Mouse (Mus musculus): Measurements from ENCODE around the gene AW146154.
"Not testable (repeated sequence)": the region's sequence is repeated elsewhere in the genome, so short reads cannot be mapped to it uniquely, and the experiment has no call there.

The AW146154 gene

DNA sequence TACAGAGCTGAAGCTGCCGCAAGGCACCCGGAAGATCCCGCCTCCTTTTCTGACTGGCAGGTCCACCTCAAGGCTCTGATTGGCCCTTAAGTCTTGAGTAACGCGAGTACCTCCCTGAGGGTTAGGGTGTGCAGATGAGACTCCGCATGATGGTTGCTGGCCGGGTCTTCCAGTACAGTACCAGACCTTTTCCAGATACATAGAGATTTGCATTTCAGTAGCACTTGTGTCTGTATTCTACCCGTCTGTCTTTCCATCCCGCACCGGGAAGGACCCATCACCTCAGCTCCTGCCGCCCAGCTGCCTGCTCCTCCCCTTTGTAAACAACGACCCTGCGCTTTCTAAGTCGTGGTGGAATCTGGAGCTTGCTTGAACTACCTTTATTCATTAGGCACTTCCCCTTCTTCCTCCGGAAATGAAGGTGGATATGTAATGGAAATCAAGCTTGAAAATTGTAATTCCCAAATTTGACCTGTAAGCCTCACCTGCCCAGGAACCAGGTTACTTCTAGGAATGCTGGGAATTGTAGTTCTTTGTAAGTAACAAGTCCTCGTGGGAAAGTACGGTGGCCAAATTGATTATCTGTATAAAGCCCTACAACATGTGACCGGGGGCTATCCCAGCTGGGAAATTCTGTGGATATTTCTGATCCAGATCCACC lies at the start of gene AW146154, which contains the start of gene Gm20449:
Gene AW146154, minus strand, starts transcription at position 502 of the 661 bp plus-strand sequence.
Gene Gm20449, minus strand, starts transcription at position 29 of the 661 bp plus-strand sequence.
- DNase-seq (ENCODE audit: low spot score) = peak; percentile 96

DNA sequence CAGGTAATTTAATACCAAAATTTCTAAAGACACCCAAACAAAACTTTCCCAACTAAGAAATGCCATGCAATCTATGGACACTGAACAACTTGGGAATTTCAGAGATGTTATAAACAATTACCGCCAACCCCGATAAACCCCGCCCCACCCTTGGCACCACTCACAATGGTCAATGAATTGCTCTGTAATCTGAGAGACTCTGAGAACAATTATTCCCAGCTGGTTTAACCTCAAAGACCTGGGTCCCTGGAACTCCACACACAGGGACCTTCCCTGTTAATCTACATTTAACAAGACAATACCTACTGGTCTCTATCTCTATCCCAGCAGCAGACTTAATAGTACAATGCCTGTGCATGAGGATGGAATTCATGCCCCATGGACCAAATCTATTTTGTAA lies 13.0 kb upstream of the AW146154 start:
- DNase-seq (ENCODE audit: low spot score) = no peak

DNA sequence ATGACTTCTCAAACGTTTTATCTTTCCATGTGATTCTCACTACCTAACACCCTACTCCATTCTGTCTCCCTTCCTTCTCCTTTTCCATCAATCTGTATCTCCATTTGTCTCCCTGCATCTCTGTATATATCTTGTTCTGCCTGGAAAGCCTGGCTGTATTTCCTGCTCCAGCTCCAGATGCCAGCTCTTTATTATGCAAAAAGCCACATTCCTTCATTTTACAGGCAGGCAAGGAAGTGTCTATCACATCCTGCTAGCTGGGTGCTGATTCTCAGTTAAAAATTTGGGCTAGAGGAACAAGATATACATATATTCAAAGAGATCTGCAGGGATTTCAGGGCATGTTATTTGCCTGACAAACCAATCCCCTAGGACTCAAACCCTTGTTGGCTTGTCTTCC lies 12.5 kb upstream of the AW146154 start:
- DNase-seq (ENCODE audit: low spot score) = no peak

DNA sequence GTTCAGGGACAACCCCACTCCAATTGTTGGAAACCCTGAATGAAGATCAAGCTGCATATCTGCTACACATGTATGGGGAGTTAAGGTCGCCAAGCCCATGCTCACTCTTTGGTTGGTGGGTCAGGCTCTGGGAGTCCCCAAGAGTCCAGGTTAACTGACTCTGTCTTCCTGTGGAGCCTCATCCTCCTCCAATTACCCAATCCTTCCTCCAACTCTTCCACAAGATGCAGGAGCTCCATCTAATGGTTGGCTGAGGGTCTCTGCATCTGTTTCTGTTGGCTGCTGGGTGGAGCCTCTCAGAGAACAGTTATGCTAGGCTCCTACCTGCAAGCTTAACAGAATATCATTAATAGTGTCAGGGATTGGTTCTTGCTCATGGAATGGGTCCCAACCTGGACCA lies 2.7 kb upstream of the AW146154 start:
- no peak for DNase-seq (ENCODE audit: low spot score)

DNA sequence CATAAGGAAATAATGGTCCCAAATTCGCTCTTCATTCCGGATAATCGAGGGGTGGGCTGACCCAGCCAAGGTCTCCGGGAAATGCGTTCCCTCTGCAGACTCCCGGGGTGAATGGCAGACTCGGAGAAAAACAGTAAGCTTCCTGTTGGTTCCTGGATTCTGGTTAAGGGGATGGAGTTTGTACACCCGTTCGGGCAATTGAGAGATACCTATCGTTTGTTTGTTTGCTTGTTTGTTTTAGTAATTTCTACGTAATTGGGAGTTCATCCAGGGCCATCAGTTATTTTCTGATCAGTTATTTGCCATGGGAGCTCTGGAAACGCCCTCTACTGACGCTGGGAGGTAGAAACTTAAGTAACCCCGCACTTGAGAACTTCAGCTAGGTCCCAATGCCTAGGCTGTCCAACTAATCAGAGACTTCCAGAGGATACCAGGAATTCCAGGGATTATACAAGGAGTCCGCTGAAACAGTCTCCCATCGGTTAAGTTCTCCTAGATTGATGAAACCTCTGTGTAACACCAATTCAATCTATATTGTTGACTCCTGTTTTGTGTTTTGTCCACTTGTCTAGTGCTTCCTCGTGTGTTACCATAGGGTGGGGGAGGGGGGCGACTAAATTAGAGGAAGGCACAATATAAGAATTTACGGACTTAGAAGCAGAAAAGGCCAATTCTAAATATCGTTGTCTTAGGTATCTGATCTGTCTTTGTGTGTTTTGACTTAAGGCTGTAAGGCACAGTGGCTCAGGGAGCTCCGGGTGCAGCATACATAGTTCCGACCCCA lies 653 bp upstream of the AW146154 start:
- peak; percentile 39 for DNase-seq (ENCODE audit: low spot score)

DNA sequence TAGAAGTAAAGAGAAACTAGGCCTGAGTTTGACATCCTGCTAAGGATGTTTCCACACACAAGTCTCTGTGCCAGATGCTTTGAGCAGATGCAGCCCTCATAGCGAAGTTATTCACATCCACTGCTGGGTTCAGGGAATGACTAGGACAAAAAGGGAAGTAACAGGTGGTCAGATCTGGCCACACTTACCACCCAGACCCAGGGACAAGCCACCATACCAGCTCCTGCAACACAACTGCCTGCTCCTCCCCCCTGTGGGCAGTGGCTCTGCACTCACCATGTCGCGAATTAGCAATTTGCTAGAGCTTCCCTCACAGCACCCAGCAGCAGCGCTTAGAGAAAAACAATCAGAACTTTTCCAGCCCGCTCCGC lies 687 bp downstream of the AW146154 start:
- DNase-seq (ENCODE audit: low spot score) = not testable (repeated sequence)

DNA sequence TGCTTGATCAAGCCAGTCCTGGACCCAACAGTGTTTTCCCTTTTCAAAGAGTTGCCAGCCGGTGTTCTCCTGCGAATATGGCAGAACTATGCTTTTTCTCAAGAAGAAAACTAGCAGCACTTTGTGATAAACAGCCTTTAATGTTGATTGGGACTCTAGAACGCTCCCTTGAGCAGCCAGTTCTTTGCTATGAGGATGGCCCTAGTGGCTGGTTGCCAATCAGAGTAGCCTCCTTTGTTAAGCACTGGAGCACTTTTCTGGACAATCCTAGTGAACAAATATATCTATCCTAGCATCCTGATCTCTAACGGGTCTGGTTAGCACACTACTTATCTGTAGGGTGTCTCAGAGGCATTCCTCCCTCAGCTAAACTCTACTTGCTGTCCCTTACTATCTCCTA lies 1.2 kb downstream of the AW146154 start:
- DNase-seq (ENCODE audit: low spot score) = not testable (repeated sequence)

DNA sequence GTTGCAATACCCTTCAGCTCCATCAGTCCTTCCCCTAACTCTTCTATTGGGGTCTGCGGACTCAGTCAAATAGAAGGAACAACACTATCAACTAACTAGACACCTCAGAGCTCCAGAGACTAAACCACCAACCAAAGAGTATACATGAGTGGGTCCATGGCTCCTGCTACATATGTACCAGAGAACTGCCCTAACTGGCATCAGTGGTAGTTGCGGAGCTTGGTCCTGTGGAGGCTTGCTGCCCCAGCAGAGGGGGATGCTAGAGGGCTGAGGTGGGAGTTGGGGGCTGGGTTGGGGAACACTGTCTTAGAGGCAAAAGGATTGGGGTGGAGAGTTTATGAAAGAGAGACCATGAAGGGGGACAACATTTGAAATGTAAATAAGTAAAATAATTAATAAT lies 1.8 kb downstream of the AW146154 start:
- DNase-seq (ENCODE audit: low spot score) = no peak

DNA sequence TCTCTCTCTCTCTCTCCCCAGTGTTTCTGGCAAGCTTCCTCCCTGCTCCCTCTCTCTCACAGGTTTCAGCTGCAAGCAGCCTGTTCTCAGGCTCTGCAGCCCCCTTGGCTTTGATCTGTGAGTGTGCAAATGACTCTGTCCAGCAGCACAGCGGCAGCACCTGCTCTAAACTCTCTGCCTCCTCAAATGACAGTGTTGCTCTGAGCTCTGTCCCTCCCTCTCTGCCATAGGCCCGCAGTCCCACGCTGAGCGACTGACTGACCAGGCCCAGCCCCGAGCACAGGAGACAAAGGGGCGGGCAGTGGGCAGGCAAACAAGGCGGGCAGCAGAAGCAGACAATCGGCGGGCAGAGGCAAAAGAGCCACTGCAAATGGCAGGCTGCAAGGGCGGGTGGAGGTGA lies 47.8 kb downstream of the AW146154 start:
- no peak for DNase-seq (ENCODE audit: low spot score)

DNA sequence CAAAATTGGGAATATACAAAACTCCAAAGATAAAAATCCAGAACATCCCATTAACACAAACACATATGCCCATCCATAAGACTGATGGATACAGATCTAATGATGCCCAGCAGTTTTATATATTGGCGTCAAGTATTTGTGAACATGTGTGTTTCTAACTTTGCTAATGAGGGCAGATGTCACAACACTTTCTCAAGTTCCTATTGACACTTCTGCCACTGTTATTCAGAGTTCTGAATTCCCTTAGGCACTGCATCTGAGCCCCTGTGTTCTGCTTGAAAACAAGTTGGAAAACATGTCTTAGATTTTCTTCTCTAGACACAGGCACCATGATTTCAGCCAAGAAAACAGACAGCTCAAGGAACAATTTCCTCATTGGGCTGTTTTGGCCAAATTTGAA lies 51.1 kb downstream of the AW146154 start, which contains the start of gene Vmn2r57:
Gene Vmn2r57, minus strand, starts transcription at position 101 of the 400 bp plus-strand sequence.
- not testable (repeated sequence) for DNase-seq (ENCODE audit: low spot score)

Data from ovary, postnatal 36 days (tissue).